Mouse (Mus musculus) testis, adult 2 months (tissue): ENCODE measurements around the gene Chmp4b.

Experiments
- CTCF ChIP-seq: fragments of 200-500 bp; IDR thresholded peaks from 2 replicates; pipeline ENCODE4 v1.5.1; 2012; ENCODE audit warnings: low read depth, mild to moderate bottlenecking, inconsistent platforms, low read length, moderate library complexity; ENCODE audit not compliant: control insufficient read depth, insufficient read depth, insufficient replicate concordance
- POLR2A ChIP-seq: fragments of 200-500 bp; IDR thresholded peaks from 2 replicates; pipeline ENCODE4 v1.6.1; 2012; ENCODE audit warnings: low read depth, mild to moderate bottlenecking, inconsistent platforms, low read length, moderate library complexity; ENCODE audit not compliant: control insufficient read depth

DNA sequence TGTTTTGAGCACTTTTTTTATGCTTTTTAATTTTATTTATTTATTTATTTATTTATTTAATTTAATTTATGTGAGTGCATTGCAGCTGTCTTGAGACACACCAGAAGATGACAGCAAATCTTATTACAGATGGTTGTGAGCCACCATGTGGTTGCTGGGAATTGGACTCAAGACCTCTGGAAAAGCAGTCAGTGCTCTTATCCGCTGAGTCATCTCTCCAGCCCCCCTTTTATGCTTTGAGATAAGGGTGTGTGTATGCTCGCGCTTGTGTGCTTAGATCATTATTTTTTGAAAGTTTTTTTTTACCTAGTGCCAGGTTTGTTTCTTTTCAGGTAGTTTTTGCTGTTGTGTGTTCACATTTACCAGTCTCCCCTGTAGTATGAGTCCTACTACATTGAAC lies 27.5 kb downstream of the Chmp4b start:
- TF ChIP-seq POLR2A (no peak), CTCF (no peak)
